Mouse (Mus musculus) intestine, postnatal 0 days (tissue): ENCODE results near the gene Gzmd. TPM values are rescaled to one million over a fixed set of nuclear protein-coding genes. Genes with fewer than 3 reads are reported as not detected.

Experiments used
- ATAC-seq: fragments of 200-750 bp; cut with Nextera tagmentation; 2 replicates; pipeline ENCODE4 v1.8.0; 2017; ENCODE audit warnings: mild to moderate bottlenecking, moderate TSS enrichment, moderate library complexity
- H3K27ac ChIP-seq: fragments of 300-500 bp; sonication (generic); 2 replicates; pipeline ENCODE4 v1.5.1; 2014; ENCODE audit warnings: mild to moderate bottlenecking, low read depth, low read length, moderate library complexity
- H3K27me3 ChIP-seq: fragments of 300-500 bp; sonication (generic); replicated peaks from 2 replicates; pipeline ENCODE4 v1.6.1; 2014; ENCODE audit warnings: low read length, mixed read lengths; ENCODE audit not compliant: control insufficient read depth, insufficient read depth
- H3K36me3 ChIP-seq: fragments of 300-500 bp; sonication (generic); 2 replicates; pipeline ENCODE4 v1.6.1; 2014; ENCODE audit warnings: mild to moderate bottlenecking, moderate library complexity; ENCODE audit not compliant: control insufficient read depth, insufficient read depth
- H3K4me1 ChIP-seq: fragments of 300-500 bp; sonication (generic); replicated peaks from 2 replicates; pipeline ENCODE4 v1.6.1; 2014; ENCODE audit warnings: antibody characterized with exemption, low read length, mixed read lengths; ENCODE audit not compliant: control insufficient read depth, insufficient read depth
- H3K4me2 ChIP-seq: fragments of 300-500 bp; sonication (generic); replicated peaks from 2 replicates; pipeline ENCODE4 v1.6.1; 2014; ENCODE audit warnings: low read depth, mild to moderate bottlenecking, moderate library complexity
- H3K4me3 ChIP-seq: fragments of 300-500 bp; sonication (generic); 2 replicates; pipeline ENCODE4 v1.5.1; 2014; ENCODE audit warnings: low read depth, low read length
- H3K9ac ChIP-seq: fragments of 300-500 bp; sonication (generic); 2 replicates; pipeline ENCODE4 v1.6.1; 2014; ENCODE audit warnings: mild to moderate bottlenecking, low read depth, low read length
- H3K9me3 ChIP-seq: fragments of 300-500 bp; sonication (generic); 2 replicates; pipeline ENCODE4 v1.6.1; 2016; ENCODE audit warnings: mixed run types; ENCODE audit not compliant: control insufficient read depth
- CTCF ChIP-seq: sonication (generic); IDR thresholded peaks from 2 replicates; pipeline ENCODE4 v1.5.1; 2016; ENCODE audit warnings: low read depth, mild to moderate bottlenecking, control low read depth, antibody characterized with exemption, moderate library complexity
- WGBS: fragments of 180-500 bp; shearing (Covaris S2); extraction: QIAGEN DNeasy Blood & Tissue Kit; methylation state at CpG from one replicate; pipeline ENCODE4 v1.1.7; 2014; 5-methylcytosine and 5-hydroxymethylcytosine counted together
- microRNA-seq: library from miRNA; unstranded; fragments of <30 nt; microRNA quantifications from one replicate; pipeline ENCODE4, GENCODE M21; 2016
- polyA plus RNA-seq: library from polyadenylated mRNA; unstranded; fragments of >200 nt; fragmentation: Nextera tagmentation; extraction: Ambion mirVana; gene quantifications from 2 replicates; pipeline ENCODE4 v1.2.1, GENCODE M21; 2015

Gene Gzmd
- polyA plus RNA-seq, 1 experiment from 2014 or later = not detected

GRCm38 (mm10) chr14:56093353-56093752 lies 39.1 kb downstream of the Gzmd start:
- no peaks in the 10 kb centered on the region for H3K4me1 ChIP-seq
- no peak for ATAC-seq
- H3K27me3 ChIP-seq = no peaks in the 10 kb centered on the region
- H3K9ac ChIP-seq = no peak overlapping the region
- H3K4me2 ChIP-seq = no peak overlapping the region
- no peak for TF ChIP-seq CTCF
- no peak overlapping the region for H3K4me3 ChIP-seq
- 69% methylated on average over 2 of the region's 2 CpGs for WGBS
- H3K36me3 ChIP-seq = no peaks in the 10 kb centered on the region
- H3K27ac ChIP-seq = no peak overlapping the region
- no peaks in the 10 kb centered on the region for H3K9me3 ChIP-seq

- no peaks in the 10 kb centered on the region for H3K4me1 ChIP-seq
- 74% methylated on average over 3 of the region's 3 CpGs for WGBS
- H3K9ac ChIP-seq = no peak overlapping the region
- no peak for TF ChIP-seq CTCF
- no peak for ATAC-seq
- H3K9me3 ChIP-seq = no peaks in the 10 kb centered on the region
- no peak overlapping the region for H3K27ac ChIP-seq
- no peaks in the 10 kb centered on the region for H3K27me3 ChIP-seq
- H3K4me2 ChIP-seq = no peak overlapping the region
- H3K36me3 ChIP-seq = no peaks in the 10 kb centered on the region
- no peak overlapping the region for H3K4me3 ChIP-seq
These were observed 45.7 kb downstream of the Gzmd start for GRCm38 (mm10) chr14:56086711-56087110.

- Histone ChIP-seq H3K27ac (no peak within 1 kb of the TSS), H3K27me3 (no peaks in the 10 kb centered on the region), H3K9ac (no peak within 1 kb of the TSS), H3K9me3 (no peaks in the 10 kb centered on the region), H3K36me3 (no peaks in the 10 kb centered on the region), H3K4me1 (no peaks in the 10 kb centered on the region), H3K4me2 (no peak within 1 kb of the TSS), H3K4me3 (no peak within 1 kb of the TSS)
- ATAC-seq = no peak
- no peak for TF ChIP-seq CTCF
- WGBS = 89% methylated on average over 2 of the region's 2 CpGs
These were observed 47.2 kb downstream of the Gzmd start, which contains the start of gene Mcpt8 for GRCm38 (mm10) chr14:56085167-56085566. TSS of gene Mcpt8 (minus strand) at chr14:56085273.

DNA sequence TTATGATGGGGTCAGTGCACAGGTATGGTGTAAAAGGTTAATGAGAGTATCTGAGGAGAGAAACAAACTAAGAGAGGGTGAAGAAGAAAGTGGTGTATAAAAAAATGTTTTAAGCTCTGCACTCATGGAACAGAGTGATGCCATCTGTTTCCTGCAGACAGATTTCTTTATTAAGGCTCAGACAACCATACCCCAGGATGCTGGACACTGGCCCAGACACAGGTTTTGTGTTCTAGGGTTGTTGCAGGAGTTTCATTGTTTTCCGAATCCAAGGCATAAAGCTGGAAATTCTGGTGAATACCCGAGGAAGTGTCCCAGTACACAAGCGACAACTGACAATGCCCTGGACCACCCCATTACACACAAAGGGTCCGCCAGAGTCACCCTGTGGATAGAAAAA lies 50.4 kb downstream of the Gzmd start:
- TF ChIP-seq CTCF = no peak
- ATAC-seq = no peak
- no peaks in the 10 kb centered on the region for H3K9me3 ChIP-seq
- H3K9ac ChIP-seq = no peak overlapping the region
- no peaks in the 10 kb centered on the region for H3K27me3 ChIP-seq
- H3K4me2 ChIP-seq = no peak overlapping the region
- H3K4me3 ChIP-seq = no peak overlapping the region
- H3K27ac ChIP-seq = no peak overlapping the region
- WGBS = 90% methylated on average over 4 of the region's 4 CpGs
- H3K36me3 ChIP-seq = no peaks in the 10 kb centered on the region
- H3K4me1 ChIP-seq = no peaks in the 10 kb centered on the region

Small RNAs within 50 kb of the gene (microRNA-seq; reads per million reads assigned to microRNA genes)
- gene Mir6949 = not detected

Other genes starting within 250 kb of the Gzmd start
- gene Cbln3, start 248.2 kb downstream of the Gzmd start, polyA plus RNA-seq = 0.16 and 0.26 TPM in 2 replicates
- gene Khnyn, start 247.7 kb downstream of the Gzmd start, polyA plus RNA-seq = 5.1 and 6.3 TPM in 2 replicates
- 70.9 and 71.5 TPM in 2 replicates for gene Sdr39u1, start 232.3 kb downstream of the Gzmd start, polyA plus RNA-seq
- gene Cma1, start 187.9 kb downstream of the Gzmd start, polyA plus RNA-seq = 5.8 and 6.4 TPM in 2 replicates
- gene Cma2, start 181.6 kb downstream of the Gzmd start, polyA plus RNA-seq = not detected in 2 replicates
- 0.12 and 0.34 TPM in 2 replicates for gene Mcpt1, start 114.6 kb downstream of the Gzmd start, polyA plus RNA-seq
- gene Mcpt9, start 102.1 kb downstream of the Gzmd start, polyA plus RNA-seq = not detected in 2 replicates
- 0.10 and 0.89 TPM in 2 replicates for gene Mcpt2, start 90.6 kb downstream of the Gzmd start, polyA plus RNA-seq
- gene Mcpt4, start 70.3 kb downstream of the Gzmd start, polyA plus RNA-seq = 1.9 and 2.0 TPM in 2 replicates
- gene Mcpt8, start 47.3 kb downstream of the Gzmd start, polyA plus RNA-seq = not detected in 2 replicates
- gene Ctsg, start 30.0 kb downstream of the Gzmd start, polyA plus RNA-seq = not detected in 2 replicates
- not detected in 2 replicates for gene Gzme, start 12.0 kb downstream of the Gzmd start, polyA plus RNA-seq
- gene Gzmg, start 27.0 kb upstream of the Gzmd start, polyA plus RNA-seq = not detected in 2 replicates
- not detected in 2 replicates for gene Gzmn, start 42.0 kb upstream of the Gzmd start, polyA plus RNA-seq
- gene Gzmf, start 78.8 kb upstream of the Gzmd start, polyA plus RNA-seq = not detected in 2 replicates
- gene Gzmc, start 102.0 kb upstream of the Gzmd start, polyA plus RNA-seq = not detected in 2 replicates
- 0.21 and 0.34 TPM in 2 replicates for gene Gzmb, start 129.7 kb upstream of the Gzmd start, polyA plus RNA-seq
- 0.09 and 0.37 TPM in 2 replicates for gene Atp12a, start 232.5 kb upstream of the Gzmd start, polyA plus RNA-seq